Mouse (Mus musculus): ENCODE measurements around the gene Itgb2l. TPM values are rescaled to one million over a fixed set of nuclear protein-coding genes. Genes with fewer than 3 reads are reported as not detected.
"Not testable (repeated sequence)": the region's sequence is repeated elsewhere in the genome, so short reads cannot be mapped to it uniquely, and the experiment has no call there.

The Itgb2l gene
- polyA plus RNA-seq, 1 experiment from 2014 or later: not detected

DNA sequence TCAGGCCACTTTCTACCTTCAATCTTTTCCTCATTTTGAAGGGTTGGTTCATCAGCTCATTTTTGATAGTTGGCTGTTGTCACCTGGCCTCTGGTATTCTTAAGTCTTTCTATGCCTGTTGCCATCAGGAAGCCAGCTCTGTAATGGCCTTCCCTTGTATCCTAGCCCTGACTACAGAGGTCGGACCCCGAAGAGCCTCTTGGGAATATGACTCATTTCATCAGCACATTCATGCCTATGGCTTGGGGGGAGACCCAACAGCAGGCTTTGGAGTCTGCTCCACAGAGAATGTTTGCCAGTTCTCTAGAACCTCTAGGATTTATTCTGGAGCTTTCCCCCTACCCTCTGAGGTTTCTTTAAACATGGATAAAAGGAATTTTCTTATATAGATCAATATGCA lies 15.9 kb upstream of the Itgb2l start:
- ATAC-seq (ENCODE audit: low read depth): no peak
- WGBS: 88% methylated on average over 2 of the region's 2 CpGs

DNA sequence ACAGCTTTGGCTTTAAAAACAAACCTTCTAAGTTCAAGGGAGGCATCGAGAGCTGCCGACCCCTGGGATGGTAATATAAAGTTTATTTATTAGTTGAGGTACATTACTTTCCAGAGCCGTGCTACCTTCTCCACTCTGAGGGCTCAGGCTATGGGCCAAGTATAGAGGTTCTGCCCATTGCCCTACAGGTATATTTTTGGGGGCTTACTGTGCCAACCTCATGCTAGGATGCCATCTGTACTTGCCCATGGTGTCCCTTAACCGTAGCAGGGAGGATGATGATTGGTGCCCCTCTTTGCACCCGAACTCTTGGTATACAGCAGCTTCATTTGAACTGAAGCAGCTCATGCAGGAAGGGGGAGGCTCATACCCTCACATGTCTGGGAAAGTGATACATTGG lies 14.2 kb upstream of the Itgb2l start:
- no peak for ATAC-seq (ENCODE audit: low read depth)
- Histone ChIP-seq H3K27ac (replicated peaks) (no peak overlapping the region), H3K9ac (no peak overlapping the region), H3K4me2 (no peak overlapping the region), H3K4me3 (no peak overlapping the region), H3K36me3 (no peaks in the 10 kb centered on the region), H3K27me3 (no peaks in the 10 kb centered on the region), H3K9me3 (no peaks in the 10 kb centered on the region), H3K4me1 (replicated peaks) (no peaks in the 10 kb centered on the region)
- WGBS: 84% methylated on average over 5 of the region's 5 CpGs

More for the DNA sequence above, 15.9 kb upstream of the Itgb2l start:
- H3K4me1 ChIP-seq (replicated peaks): no peaks in the 10 kb centered on the region
- no peak overlapping the region for H3K9ac ChIP-seq
- H3K9me3 ChIP-seq: no peaks in the 10 kb centered on the region
- no peak overlapping the region for H3K4me2 ChIP-seq
- no peaks in the 10 kb centered on the region for H3K36me3 ChIP-seq
- no peak overlapping the region for H3K4me3 ChIP-seq
- H3K27ac ChIP-seq (replicated peaks): no peak overlapping the region
- no peaks in the 10 kb centered on the region for H3K27me3 ChIP-seq

DNA sequence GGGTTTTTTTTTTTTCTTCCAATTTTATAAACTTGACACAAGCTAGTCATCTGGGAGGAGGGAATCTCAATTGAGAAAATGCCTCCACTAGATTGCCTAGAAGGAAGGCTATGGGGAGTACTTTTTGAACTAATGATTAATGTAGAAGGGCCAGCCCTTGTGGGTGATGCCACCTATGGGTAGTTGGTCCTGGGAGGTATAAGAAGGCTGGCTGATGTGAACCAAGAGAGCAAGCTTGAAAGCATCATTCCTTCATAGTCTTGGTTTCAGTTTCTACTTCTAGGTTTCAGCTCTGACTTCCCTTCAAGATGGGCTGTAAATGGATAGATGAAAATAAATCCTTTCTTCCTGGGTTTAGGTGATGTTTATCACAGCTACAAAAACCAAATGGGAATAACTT lies 10.7 kb upstream of the Itgb2l start:
- H3K9ac ChIP-seq: no peak overlapping the region
- no peak overlapping the region for H3K4me3 ChIP-seq
- no peak for ATAC-seq (ENCODE audit: low read depth)
- H3K36me3 ChIP-seq: no peaks in the 10 kb centered on the region
- H3K4me1 ChIP-seq (replicated peaks): no peaks in the 10 kb centered on the region
- H3K9me3 ChIP-seq: no peaks in the 10 kb centered on the region
- no peak overlapping the region for H3K27ac ChIP-seq (replicated peaks)
- no peak overlapping the region for H3K4me2 ChIP-seq
- H3K27me3 ChIP-seq: no peaks in the 10 kb centered on the region

DNA sequence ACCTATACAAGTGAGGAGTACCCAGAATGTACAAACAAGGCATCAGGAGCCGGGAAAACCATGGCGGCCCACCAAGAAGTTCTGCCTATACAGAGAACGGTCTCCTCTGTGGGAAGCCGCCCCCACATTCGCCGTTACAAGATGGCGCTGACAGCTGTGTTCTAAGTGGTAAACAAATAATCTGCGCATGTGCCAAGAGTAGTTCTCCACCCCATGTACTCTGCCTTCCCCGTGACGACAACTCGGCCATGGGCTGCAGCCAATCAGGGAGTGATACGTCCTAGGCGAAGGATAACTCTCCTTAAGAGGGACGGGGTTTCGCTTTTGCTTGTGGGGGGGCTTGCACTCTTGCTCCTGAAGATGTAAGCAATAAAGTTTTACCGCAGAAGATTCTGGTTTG lies 7.5 kb upstream of the Itgb2l start:
- H3K4me3 ChIP-seq; ATAC-seq (ENCODE audit: low read depth); H3K9me3 ChIP-seq; H3K9ac ChIP-seq; H3K36me3 ChIP-seq; H3K4me2 ChIP-seq; H3K27ac ChIP-seq (replicated peaks); H3K4me1 ChIP-seq (replicated peaks); H3K27me3 ChIP-seq: not testable (repeated sequence)
- WGBS: 95% methylated on average over 16 of the region's 16 CpGs

DNA sequence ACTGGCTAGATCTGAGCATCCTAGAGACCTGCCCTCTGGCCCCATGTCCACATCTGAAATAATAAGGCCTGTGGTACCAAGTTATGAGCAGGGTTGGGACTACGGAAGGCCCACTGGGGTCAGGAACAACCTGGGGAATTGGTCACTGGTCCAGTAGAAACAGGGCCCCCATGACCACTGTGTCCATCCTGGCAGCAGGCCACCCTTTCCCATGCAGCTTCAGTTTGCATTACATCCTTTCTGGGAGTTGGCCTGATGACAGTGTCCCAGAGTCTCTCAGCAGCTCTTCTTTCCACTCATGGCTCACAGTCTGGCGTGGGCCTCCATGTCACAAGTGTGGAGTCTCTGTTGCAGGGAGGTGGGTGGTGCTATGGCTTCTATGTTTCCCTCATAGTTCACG lies 1.6 kb downstream of the Itgb2l start:
- Histone ChIP-seq H3K27ac (replicated peaks) (no peak overlapping the region), H3K36me3 (no peaks in the 10 kb centered on the region), H3K27me3 (no peaks in the 10 kb centered on the region), H3K9me3 (no peaks in the 10 kb centered on the region), H3K4me2 (no peak overlapping the region), H3K4me3 (no peak overlapping the region), H3K9ac (no peak overlapping the region), H3K4me1 (replicated peaks) (peaks cover 8% of the 10 kb centered on the region; the same call in 1 of the 2 replicates)
- no peak for ATAC-seq (ENCODE audit: low read depth)
- WGBS: 92% methylated on average over 3 of the region's 3 CpGs

DNA sequence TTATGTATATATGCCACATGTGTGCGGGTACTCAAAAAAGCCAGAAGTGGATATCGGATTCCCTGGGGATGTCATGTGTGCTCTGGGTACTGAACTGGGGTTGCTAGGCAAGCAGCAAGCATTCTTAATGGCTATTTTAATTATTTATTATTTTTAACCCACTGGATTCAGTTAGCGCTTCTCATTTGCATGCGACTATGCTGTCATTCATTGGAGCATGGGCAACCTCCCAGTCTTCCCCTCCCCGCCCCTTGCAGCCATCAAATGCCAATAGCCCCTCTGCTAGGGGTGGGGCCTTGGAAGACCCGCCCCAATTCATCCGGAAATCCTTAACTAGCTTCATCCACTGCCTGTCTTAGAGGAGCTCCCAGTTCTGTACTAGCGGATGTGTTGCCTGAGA lies 2.5 kb downstream of the Itgb2l start:
- Histone ChIP-seq H3K27me3 (no peaks in the 10 kb centered on the region), H3K4me1 (replicated peaks) (peaks cover 8% of the 10 kb centered on the region; the same call in 1 of the 2 replicates), H3K4me3 (no peak overlapping the region), H3K9me3 (no peaks in the 10 kb centered on the region), H3K27ac (replicated peaks) (no peak overlapping the region), H3K4me2 (no peak overlapping the region), H3K9ac (no peak overlapping the region), H3K36me3 (no peaks in the 10 kb centered on the region)
- peak; percentile 81 for ATAC-seq (ENCODE audit: low read depth)
- 62% methylated on average over 8 of the region's 8 CpGs for WGBS

DNA sequence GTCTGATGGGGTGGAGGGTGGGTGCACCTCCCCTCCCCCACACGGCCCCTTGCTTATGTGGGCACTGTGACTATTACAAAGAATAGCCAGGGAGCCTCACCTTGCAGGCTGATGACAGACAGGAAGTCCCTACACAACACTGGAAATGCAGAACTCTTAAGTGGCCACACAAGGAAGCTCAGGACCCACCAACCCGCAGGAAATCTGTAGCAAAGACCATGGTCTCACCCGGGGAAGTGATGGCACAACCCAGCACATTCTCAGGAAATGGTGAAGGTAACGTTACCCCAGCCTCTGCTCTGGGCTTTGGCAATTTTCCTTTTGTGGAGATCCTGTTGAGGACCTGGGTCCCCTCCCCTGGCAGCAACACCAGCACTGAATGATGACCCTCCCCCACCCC lies 3.7 kb downstream of the Itgb2l start:
- Histone ChIP-seq H3K27ac (replicated peaks) (no peak overlapping the region), H3K36me3 (no peaks in the 10 kb centered on the region), H3K9ac (no peak overlapping the region)

DNA sequence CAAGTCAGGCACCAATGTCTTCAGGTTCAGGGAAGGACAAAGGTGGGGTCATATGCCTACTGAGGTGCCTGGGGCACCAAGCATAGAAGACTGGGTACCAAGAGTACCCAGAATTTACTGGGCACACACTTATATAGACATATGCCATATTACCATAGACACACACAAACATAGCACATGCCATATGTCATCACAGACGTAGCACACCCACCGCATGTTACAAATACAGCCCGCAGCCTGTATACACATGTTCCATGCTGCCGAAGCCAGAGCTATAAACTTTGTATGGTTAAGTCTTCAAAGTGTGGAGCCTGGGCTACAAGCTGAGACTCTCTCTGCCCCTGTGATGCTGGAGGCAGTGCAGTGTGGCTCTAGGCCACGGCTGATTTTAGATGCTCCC lies 4.5 kb downstream of the Itgb2l start:
- WGBS: 91% methylated on average over 5 of the region's 5 CpGs
- no peak overlapping the region for H3K4me2 ChIP-seq
- no peak overlapping the region for H3K4me3 ChIP-seq

More for the DNA sequence above, 3.7 kb downstream of the Itgb2l start:
- 71% methylated on average over 4 of the region's 4 CpGs for WGBS
- Histone ChIP-seq H3K4me2 (no peak overlapping the region), H3K9me3 (no peaks in the 10 kb centered on the region), H3K27me3 (no peaks in the 10 kb centered on the region), H3K4me1 (replicated peaks) (peaks cover 8% of the 10 kb centered on the region; the same call in 1 of the 2 replicates), H3K4me3 (no peak overlapping the region)
- no peak for ATAC-seq (ENCODE audit: low read depth)

DNA sequence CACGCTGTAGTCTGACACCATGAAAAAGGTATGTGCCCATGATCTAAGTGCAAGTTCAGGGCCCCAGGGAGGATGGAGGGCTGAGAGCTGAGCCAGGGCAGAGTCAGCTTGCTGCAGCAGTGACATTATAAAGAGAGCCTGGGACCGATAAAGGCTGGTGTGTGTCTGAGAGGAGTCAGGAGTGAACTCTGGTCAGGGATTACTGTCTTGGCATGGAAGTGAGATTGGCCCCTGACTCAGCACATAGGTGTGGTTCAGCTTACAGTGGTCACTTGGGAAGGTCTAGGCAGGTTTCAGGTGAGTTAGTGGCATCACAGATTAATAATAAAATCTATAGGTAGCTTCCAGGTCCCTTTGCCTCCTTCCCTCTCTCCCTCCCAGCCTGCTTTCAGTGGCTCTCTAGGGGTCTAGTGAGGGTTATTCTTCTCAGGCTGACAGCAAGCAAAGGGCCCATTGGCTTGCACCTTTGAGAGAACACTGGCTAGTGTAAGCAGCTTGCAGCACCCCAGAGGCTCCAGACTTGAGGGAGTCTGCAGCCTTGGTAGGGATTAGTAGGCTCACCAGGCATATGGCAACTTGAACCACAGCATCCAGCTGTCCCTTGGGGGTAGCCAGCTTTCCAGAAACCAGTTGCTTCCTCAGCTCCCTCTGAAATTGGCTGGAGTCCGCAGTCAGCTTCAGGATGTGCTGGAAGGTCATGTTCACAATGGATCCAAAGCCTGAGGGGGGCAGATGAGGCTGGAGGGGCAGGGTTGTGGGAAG lies 9.2 kb downstream of the Itgb2l start:
- no peak for ATAC-seq (ENCODE audit: low read depth)
- 85% methylated on average over 3 of the region's 3 CpGs for WGBS
- Histone ChIP-seq H3K9ac (no peak overlapping the region), H3K4me2 (no peak overlapping the region), H3K36me3 (no peaks in the 10 kb centered on the region), H3K27me3 (no peaks in the 10 kb centered on the region), H3K4me3 (no peak overlapping the region), H3K9me3 (no peaks in the 10 kb centered on the region), H3K27ac (replicated peaks) (no peak overlapping the region), H3K4me1 (replicated peaks) (no peaks in the 10 kb centered on the region)

More for the DNA sequence above, 4.5 kb downstream of the Itgb2l start:
- H3K27ac ChIP-seq (replicated peaks): no peak overlapping the region
- no peaks in the 10 kb centered on the region for H3K9me3 ChIP-seq
- no peaks in the 10 kb centered on the region for H3K27me3 ChIP-seq
- no peak for ATAC-seq (ENCODE audit: low read depth)
- H3K36me3 ChIP-seq: no peaks in the 10 kb centered on the region
- no peak overlapping the region for H3K9ac ChIP-seq
- peaks cover 8% of the 10 kb centered on the region; the same call in 1 of the 2 replicates for H3K4me1 ChIP-seq (replicated peaks)

DNA sequence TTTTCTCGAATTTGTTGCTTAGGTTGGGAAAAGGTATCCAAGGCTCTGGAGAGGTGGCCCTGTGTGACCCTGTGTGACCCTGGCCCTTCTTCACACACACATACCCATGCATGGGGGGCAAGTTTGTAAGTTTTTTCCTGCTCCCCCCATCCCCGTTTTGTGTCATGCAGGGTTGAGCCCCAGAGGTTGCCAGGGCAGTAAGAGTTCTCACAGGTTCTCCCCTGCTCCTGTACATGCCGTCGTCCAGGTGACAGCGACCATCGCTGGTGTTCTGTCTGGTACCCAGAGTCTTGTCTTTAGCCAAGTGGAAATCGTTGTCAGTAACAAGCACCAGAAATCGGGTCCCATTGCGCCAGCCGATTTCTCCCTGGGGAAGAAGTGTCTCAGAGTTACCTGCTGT lies 10.2 kb downstream of the Itgb2l start:
- H3K4me3 ChIP-seq: no peak overlapping the region
- no peaks in the 10 kb centered on the region for H3K9me3 ChIP-seq
- H3K4me1 ChIP-seq (replicated peaks): no peaks in the 10 kb centered on the region
- no peaks in the 10 kb centered on the region for H3K27me3 ChIP-seq
- H3K4me2 ChIP-seq: no peak overlapping the region
- ATAC-seq (ENCODE audit: low read depth): no peak
- H3K9ac ChIP-seq: no peak overlapping the region
- H3K27ac ChIP-seq (replicated peaks): no peak overlapping the region
- no peaks in the 10 kb centered on the region for H3K36me3 ChIP-seq
- WGBS: 86% methylated on average over 10 of the region's 10 CpGs

DNA sequence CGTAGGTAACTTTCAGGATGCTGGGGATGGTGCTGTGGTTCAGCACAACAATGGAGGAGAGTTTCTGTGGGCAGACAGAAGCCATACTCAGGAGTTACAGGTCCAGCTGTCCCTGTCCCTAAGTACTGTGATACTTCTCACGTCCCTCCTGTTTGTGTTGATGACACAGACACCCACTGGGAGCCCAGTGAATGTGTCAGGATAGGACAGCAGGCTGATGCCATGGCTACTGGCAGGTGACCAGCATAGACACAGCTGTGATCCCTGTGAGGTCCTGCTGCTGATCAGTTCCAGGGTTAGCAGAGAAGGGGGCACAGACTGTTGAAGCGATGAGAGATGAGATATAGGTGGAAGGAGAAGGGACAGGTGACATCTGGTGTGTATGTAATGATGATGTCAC lies 14.4 kb downstream of the Itgb2l start:
- Histone ChIP-seq H3K9ac (no peak overlapping the region), H3K36me3 (no peaks in the 10 kb centered on the region), H3K4me1 (replicated peaks) (no peaks in the 10 kb centered on the region), H3K4me2 (no peak overlapping the region), H3K27me3 (no peaks in the 10 kb centered on the region), H3K27ac (replicated peaks) (no peak overlapping the region), H3K9me3 (no peaks in the 10 kb centered on the region), H3K4me3 (no peak overlapping the region)
- WGBS: 68% methylated on average over 3 of the region's 3 CpGs
- no peak for ATAC-seq (ENCODE audit: low read depth)

DNA sequence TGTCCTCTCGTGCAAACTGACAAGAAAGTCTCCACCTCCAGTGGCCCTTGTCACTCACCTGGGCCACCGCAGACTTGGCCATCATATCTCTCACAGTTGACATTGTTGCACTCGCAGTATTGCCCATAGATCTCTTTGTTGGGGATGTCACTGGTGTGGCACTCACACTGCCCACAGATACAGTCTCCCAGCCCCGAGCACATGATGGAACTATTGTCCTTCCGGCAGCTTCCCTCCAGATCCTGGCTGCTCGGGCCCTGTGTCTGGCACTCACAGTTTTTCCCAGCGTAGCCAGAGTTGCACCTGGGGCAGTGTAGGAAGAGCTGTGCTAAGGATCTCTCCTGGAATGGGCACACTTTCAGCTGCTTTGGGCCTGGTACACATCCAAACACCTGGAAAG lies 16.7 kb downstream of the Itgb2l start:
- no peaks in the 10 kb centered on the region for H3K9me3 ChIP-seq
- H3K4me1 ChIP-seq (replicated peaks): no peaks in the 10 kb centered on the region
- ATAC-seq (ENCODE audit: low read depth): no peak
- H3K4me3 ChIP-seq: no peak overlapping the region
- no peaks in the 10 kb centered on the region for H3K36me3 ChIP-seq
- 89% methylated on average over 7 of the region's 7 CpGs for WGBS
- H3K9ac ChIP-seq: no peak overlapping the region
- H3K27ac ChIP-seq (replicated peaks): no peak overlapping the region
- no peaks in the 10 kb centered on the region for H3K27me3 ChIP-seq
- H3K4me2 ChIP-seq: no peak overlapping the region

DNA sequence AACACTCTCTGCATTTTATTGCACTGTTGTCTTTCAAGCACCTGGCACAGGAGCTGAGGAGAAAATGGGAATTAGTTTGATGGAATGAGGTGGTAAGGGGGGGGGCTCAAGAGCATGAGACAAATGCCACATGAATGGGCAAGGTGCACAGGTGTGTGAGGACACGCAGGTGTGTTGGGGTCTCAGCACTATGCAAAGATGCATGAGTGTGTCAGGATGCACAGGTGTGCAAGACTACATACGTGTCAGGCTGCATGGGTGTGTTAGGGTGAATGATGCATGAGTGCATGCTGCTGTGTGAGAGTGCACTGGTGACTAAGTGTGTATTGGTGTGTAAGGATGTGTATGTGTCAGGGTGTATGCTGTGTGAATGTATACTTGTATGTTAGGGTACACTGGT lies 18.4 kb downstream of the Itgb2l start:
- H3K27me3 ChIP-seq: no peaks in the 10 kb centered on the region
- no peaks in the 10 kb centered on the region for H3K36me3 ChIP-seq
- ATAC-seq (ENCODE audit: low read depth): no peak
- 91% methylated on average over 2 of the region's 2 CpGs for WGBS
- H3K9ac ChIP-seq: no peak overlapping the region
- no peaks in the 10 kb centered on the region for H3K4me1 ChIP-seq (replicated peaks)
- no peak overlapping the region for H3K4me2 ChIP-seq
- H3K9me3 ChIP-seq: no peaks in the 10 kb centered on the region
- no peak overlapping the region for H3K27ac ChIP-seq (replicated peaks)
- H3K4me3 ChIP-seq: no peak overlapping the region

Measured in neural tube, embryonic 13.5 days (tissue).